Mouse (Mus musculus) liver, adult 2 months (tissue): ENCODE measurements around the gene Stxbp3. TPM values are rescaled to one million over a fixed set of nuclear protein-coding genes. Genes with fewer than 3 reads are reported as not detected.
A peak's percentile ranks its signal among the peaks of the same experiment; 100 is the strongest.

Experiments
- DNase-seq: peaks from one replicate; pipeline ENCODE4 v3.0.0-alpha.2; 2011; ENCODE audit warnings: low read depth, low spot score; ENCODE audit errors: extremely low read depth
- H3K27ac ChIP-seq: fragments of 200-500 bp; replicated peaks from 2 replicates; pipeline ENCODE4 v1.5.1; 2012; ENCODE audit warnings: low read depth, mild to moderate bottlenecking, control low read depth, inconsistent platforms, low read length; ENCODE audit not compliant: insufficient read depth
- H3K27me3 ChIP-seq: fragments of 200-500 bp; 2 replicates; pipeline ENCODE4 v1.6.1; 2012; ENCODE audit warnings: mild to moderate bottlenecking, moderate library complexity, low read length, inconsistent platforms; ENCODE audit not compliant: control insufficient read depth, insufficient read depth
- H3K36me3 ChIP-seq: fragments of 200-500 bp; 2 replicates; pipeline ENCODE4 v1.6.1; 2012; ENCODE audit warnings: low read length, inconsistent platforms; ENCODE audit not compliant: control insufficient read depth, insufficient read depth
- H3K4me1 ChIP-seq: fragments of 200-500 bp; 2 replicates; pipeline ENCODE4 v1.6.1; 2011; ENCODE audit warnings: low read length; ENCODE audit not compliant: control insufficient read depth, insufficient read depth
- H3K4me3 ChIP-seq: fragments of 200-500 bp; 2 replicates; pipeline ENCODE4 v1.5.1; 2011; ENCODE audit warnings: low read depth, mild to moderate bottlenecking, control low read depth, low read length, moderate library complexity; ENCODE audit not compliant: insufficient read depth
- H3K79me2 ChIP-seq: fragments of 200-500 bp; 2 replicates; pipeline ENCODE4 v1.6.1; 2012; ENCODE audit warnings: inconsistent platforms, mild to moderate bottlenecking, low read length, moderate library complexity; ENCODE audit not compliant: control insufficient read depth, insufficient read depth
- H3K9ac ChIP-seq: fragments of 200-500 bp; 2 replicates; pipeline ENCODE4 v1.6.1; 2012; ENCODE audit warnings: low read depth, mild to moderate bottlenecking, control low read depth, inconsistent platforms, low read length
- CTCF ChIP-seq: fragments of 200-500 bp; IDR thresholded peaks from 2 replicates; pipeline ENCODE4 v1.5.1; 2011; ENCODE audit warnings: low read depth, low read length, control low read depth
- POLR2A ChIP-seq: fragments of 200-500 bp; IDR thresholded peaks from 2 replicates; pipeline ENCODE4 v1.6.1; 2011; ENCODE audit warnings: low read length, control low read depth; ENCODE audit not compliant: insufficient read depth; ENCODE audit errors: extremely low read depth
- WGBS: fragments of 180-500 bp; shearing (Covaris S2); methylation state at CpG from one replicate; pipeline ENCODE4 v1.1.7; 2018; 5-methylcytosine and 5-hydroxymethylcytosine counted together
- polyA plus RNA-seq: library from polyadenylated mRNA; depleted of rRNA; stranded (reverse); fragments of >200 nt; gene quantifications from 2 replicates; pipeline ENCODE4 v1.2.3, GENCODE M21; 2012; rRNA removed
- total RNA-seq: library from RNA; depleted of rRNA; stranded (reverse); fragments of >200 nt; gene quantifications from 2 replicates; pipeline ENCODE4 v1.2.3, GENCODE M21; 2014; rRNA removed

Gene Stxbp3
- total RNA-seq: 28.9 and 34.3 TPM in 2 replicates
- 6.0 and 6.7 TPM in 2 replicates for polyA plus RNA-seq

DNA sequence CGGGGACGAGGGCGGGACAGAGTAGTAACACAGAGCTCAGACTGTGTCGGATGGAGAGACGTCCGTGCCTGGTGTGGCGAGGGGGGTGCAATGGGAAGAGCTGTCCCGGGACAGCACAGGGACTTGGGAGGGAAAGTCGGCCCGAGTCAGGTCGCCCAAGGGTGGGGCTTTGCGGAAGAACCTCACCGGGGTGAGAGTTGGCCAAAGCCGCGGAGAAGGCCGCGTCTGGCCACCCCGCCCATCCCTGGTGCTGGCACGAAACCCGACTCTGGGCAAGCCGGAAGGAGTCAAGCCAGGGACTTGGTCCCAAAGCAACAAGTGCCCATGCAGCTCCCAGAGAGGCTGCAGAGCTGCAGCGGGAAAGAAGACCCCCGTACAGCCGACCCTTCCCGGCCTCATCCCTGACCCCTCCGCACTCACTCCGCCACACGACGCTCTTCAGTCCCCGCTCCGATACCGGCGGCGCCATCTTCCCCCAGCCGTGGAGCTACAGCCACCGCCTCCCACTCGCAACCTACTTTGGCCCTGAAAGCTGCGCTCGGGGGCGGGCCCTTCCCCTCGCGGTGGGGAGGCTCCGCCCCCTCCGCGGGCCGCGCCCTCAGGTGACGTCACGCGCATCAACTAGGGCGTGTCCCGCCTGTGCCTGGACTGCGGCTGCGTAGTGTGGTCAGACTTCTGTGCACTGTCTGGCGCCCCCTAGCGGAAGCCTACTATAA lies at the start of gene Stxbp3:
Gene Stxbp3, minus strand, starts transcription at position 527 of the 716 bp plus-strand sequence.
- H3K4me3 ChIP-seq: peak within 1 kb of the TSS; percentile 73
- WGBS: under 1% methylated on average over 56 of the region's 56 CpGs

DNA sequence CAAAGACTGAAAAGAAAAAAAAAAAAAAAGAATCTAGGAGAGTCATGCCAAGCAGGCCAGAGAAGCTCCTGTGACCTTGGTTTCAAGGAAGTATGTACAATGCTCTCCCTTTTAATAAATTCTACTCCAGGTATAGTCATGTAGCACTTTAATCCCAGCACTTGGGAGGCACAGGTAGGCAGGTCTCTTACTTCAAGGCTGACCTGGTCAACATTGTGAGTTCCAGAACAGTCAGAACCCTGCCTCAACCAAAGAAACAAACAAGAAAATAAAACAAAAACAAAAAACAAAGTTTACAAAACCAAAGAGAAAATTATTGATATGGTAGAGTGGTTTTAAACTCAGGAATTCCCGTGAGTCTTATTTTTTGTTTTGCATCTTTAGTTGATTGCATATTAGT lies 49.6 kb upstream of the Stxbp3 start, which contains the start of gene Fndc7:
Gene Fndc7, minus strand, starts transcription at position 101 of the 400 bp plus-strand sequence.
- no peak within 1 kb of the TSS for H3K9ac ChIP-seq
- H3K4me1 ChIP-seq: peaks cover 5% of the 10 kb centered on the region
- 93% methylated on average over 1 of the region's 1 CpGs for WGBS
- no peak within 1 kb of the TSS for H3K4me3 ChIP-seq
- H3K27me3 ChIP-seq: no peaks in the 10 kb centered on the region
- TF ChIP-seq CTCF (no peak), POLR2A (no peak)
- no peak for DNase-seq
- H3K36me3 ChIP-seq: no peaks in the 10 kb centered on the region
- no peaks in the 10 kb centered on the region for H3K79me2 ChIP-seq
- no peak within 1 kb of the TSS for H3K27ac ChIP-seq

More for the DNA sequence above, at the start of gene Stxbp3:
- Histone ChIP-seq H3K4me1 (peaks cover 4% of the 10 kb centered on the region; the same call in 1 of the 2 replicates), H3K79me2 (peaks cover 14% of the 10 kb centered on the region; the same call in 1 of the 2 replicates), H3K36me3 (no peaks in the 10 kb centered on the region; the same call in 1 of the 2 replicates), H3K27me3 (no peaks in the 10 kb centered on the region), H3K27ac (peak within 1 kb of the TSS; percentile 80), H3K9ac (peak within 1 kb of the TSS; percentile 76)
- peak; percentile 89 for DNase-seq
- peak; percentile 93 for TF ChIP-seq CTCF
- peak; percentile 66; the same call in 1 of the 2 replicates for TF ChIP-seq POLR2A

DNA sequence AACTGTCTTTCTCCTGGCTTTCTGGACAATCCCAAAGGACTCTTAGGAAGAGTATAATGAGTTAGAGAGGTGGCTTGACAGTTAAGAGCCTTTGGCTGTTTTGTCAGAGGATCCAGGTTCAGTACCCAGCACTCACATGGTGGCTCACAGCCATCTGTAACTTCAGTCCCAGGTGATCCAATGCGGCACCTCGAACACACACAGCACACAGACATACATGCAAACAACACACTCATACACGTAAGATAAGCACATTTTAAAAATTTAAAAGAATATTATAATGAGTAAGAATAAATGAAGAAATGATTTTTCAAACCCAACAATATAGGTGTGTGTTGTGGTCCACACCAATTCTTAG lies 47.3 kb upstream of the Stxbp3 start:
- DNase-seq: no peak
- Histone ChIP-seq H3K79me2 (no peaks in the 10 kb centered on the region), H3K9ac (no peak overlapping the region), H3K4me1 (peaks cover 5% of the 10 kb centered on the region), H3K4me3 (no peak overlapping the region), H3K36me3 (no peaks in the 10 kb centered on the region), H3K27me3 (no peaks in the 10 kb centered on the region), H3K27ac (no peak overlapping the region)
- whole genome bisulfite sequencing: 95% methylated on average over 3 of the region's 3 CpGs
- TF ChIP-seq CTCF: no peak
- no peak for TF ChIP-seq POLR2A

DNA sequence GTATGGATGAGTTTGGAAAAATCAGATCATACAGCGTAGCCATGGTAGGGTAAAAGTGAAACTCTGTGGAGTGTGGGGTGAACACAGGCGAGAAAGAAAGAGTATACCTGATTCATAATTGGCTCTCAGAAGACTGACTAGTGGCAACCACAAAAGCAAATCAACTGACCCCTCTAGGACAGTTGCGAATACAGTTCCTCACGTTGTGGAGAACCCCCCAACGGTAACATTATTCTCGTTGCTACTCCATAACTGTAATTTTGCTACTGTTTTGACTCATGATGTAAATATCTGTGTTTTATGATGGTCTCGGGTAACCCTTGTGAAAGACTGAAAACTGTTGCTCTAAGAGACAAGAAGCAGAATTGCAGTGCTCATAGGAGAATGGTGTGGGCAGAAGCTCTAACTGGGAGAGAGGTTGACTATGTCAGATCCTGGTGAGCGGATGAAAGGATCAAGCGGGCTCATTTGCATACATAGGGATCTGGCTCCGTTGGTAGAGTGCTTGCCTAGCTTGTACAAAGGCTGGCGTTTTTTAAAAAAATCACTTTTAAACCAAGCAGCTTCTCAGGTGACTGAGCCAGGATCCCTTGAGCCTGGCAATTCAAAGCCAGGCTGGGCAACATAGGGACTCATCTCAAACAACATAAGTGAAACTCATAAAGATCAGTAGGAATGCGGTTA lies 46.8 kb upstream of the Stxbp3 start:
- Histone ChIP-seq H3K79me2 (no peaks in the 10 kb centered on the region), H3K4me1 (peaks cover 5% of the 10 kb centered on the region), H3K4me3 (no peak overlapping the region), H3K36me3 (no peaks in the 10 kb centered on the region), H3K27me3 (no peaks in the 10 kb centered on the region), H3K27ac (no peak overlapping the region), H3K9ac (no peak overlapping the region)
- 88% methylated on average over 12 of the region's 12 CpGs for WGBS
- no peak for DNase-seq
- TF ChIP-seq CTCF (no peak), POLR2A (no peak)

DNA sequence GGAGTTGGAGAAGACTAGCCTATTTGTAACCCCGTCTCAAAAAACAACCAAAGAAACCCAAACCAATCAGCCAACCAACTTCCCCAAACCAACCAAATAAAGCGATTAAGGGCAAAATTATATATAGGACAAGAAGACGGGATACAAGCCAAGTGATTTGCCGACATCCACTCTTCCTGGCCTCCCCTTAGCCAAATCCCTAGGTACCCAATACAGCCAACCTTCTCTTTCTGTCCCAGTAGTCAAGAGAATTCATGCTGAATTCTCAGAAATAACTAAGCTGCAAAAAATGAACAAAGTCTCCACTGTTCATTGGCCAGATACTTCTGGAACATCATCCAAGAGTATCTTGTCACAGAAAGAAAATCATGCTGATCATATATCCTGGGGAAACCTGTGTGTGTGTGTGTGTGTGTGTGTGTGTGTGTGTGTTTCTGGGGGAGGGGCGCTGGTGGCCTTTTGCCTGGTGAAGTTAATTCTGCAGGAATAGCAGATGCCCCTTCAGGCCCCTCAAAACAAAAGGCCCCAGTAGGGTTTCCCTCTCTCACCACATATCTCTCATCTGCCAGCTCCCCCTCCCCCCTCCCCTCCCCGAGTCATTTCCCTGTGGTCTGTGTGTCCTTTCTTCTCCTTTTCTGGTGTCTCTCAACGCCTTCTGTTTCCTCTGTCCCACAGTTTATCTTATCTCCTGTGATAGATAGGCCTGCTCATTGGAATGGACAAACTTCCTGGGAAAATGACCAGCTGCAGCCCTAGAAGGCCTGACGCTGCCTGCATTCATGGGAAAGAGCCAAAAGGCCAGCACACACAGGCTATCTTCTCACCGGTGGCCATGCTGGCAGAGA lies 45.6 kb upstream of the Stxbp3 start:
- 61% methylated on average over 9 of the region's 9 CpGs for WGBS
- Histone ChIP-seq H3K9ac (no peak overlapping the region), H3K27me3 (no peaks in the 10 kb centered on the region), H3K4me1 (peaks cover 5% of the 10 kb centered on the region), H3K27ac (no peak overlapping the region), H3K4me3 (no peak overlapping the region), H3K36me3 (no peaks in the 10 kb centered on the region), H3K79me2 (no peaks in the 10 kb centered on the region)
- DNase-seq: peak; percentile 42
- TF ChIP-seq CTCF (no peak), POLR2A (no peak)
